Mouse (Mus musculus): ENCODE results near the gene Ep400.
"Not testable (repeated sequence)": the region's sequence is repeated elsewhere in the genome, so short reads cannot be mapped to it uniquely, and the experiment has no call there.

The Ep400 gene

GRCm38 (mm10) chr5:110779998-110780760 lies 9.7 kb upstream of the Ep400 start, which contains the start of gene Pus1:
Gene Pus1 (minus strand): TSS chr5:110780659.
- in situ Hi-C loops (cut with MseI, MboI) = no loop called here

- in situ Hi-C loops (cut with MseI, MboI) = no loop called here
Observed at GRCm38 (mm10) chr5:110779276-110779997, 8.9 kb upstream of the Ep400 start.

- in situ Hi-C loops (cut with MseI, MboI) = no loop called here
Observed at GRCm38 (mm10) chr5:110778263-110778662, 7.7 kb upstream of the Ep400 start.

- in situ Hi-C loops (cut with MseI, MboI) = no loop called here
Observed at GRCm38 (mm10) chr5:110776141-110776540, 5.6 kb upstream of the Ep400 start.

- in situ Hi-C loops (cut with MseI, MboI) = no loop called here
Observed at GRCm38 (mm10) chr5:110774511-110774910, 4.0 kb upstream of the Ep400 start.

- in situ Hi-C loops (cut with MseI, MboI) = not testable (repeated sequence)
Observed at GRCm38 (mm10) chr5:110772945-110773344, 2.4 kb upstream of the Ep400 start.

GRCm38 (mm10) chr5:110770031-110770445 lies 479 bp downstream of the Ep400 start:
- in situ Hi-C loops (cut with MseI, MboI) = no loop called here

GRCm38 (mm10) chr5:110769272-110769671 lies 1.2 kb downstream of the Ep400 start:
- in situ Hi-C loops (cut with MseI, MboI) = no loop called here

GRCm38 (mm10) chr5:110763890-110764289 lies 6.6 kb downstream of the Ep400 start:
- in situ Hi-C loops (cut with MseI, MboI) = no loop called here

- in situ Hi-C loops (cut with MseI, MboI) = no loop called here
Observed at GRCm38 (mm10) chr5:110745021-110745420, 25.5 kb downstream of the Ep400 start.

- in situ Hi-C loops (cut with MseI, MboI) = no loop called here
Observed at GRCm38 (mm10) chr5:110739496-110740275, 30.8 kb downstream of the Ep400 start.

GRCm38 (mm10) chr5:110735606-110736005 lies 34.9 kb downstream of the Ep400 start:
- in situ Hi-C loops (cut with MseI, MboI) = no loop called here

GRCm38 (mm10) chr5:110733231-110733823 lies 37.2 kb downstream of the Ep400 start:
- in situ Hi-C loops (cut with MseI, MboI) = no loop called here

GRCm38 (mm10) chr5:110731227-110731626 lies 39.3 kb downstream of the Ep400 start:
- in situ Hi-C loops (cut with MseI, MboI) = no loop called here

- in situ Hi-C loops (cut with MseI, MboI) = no loop called here
Observed at GRCm38 (mm10) chr5:110727850-110728249, 42.7 kb downstream of the Ep400 start.

GRCm38 (mm10) chr5:110723543-110723942 lies 47.0 kb downstream of the Ep400 start:
- in situ Hi-C loops (cut with MseI, MboI) = no loop called here

GRCm38 (mm10) chr5:110721463-110721862 lies 49.1 kb downstream of the Ep400 start:
- in situ Hi-C loops (cut with MseI, MboI) = not testable (repeated sequence)

- in situ Hi-C loops (cut with MseI, MboI) = no loop called here
Observed at GRCm38 (mm10) chr5:110711455-110711854, 59.1 kb downstream of the Ep400 start.

- in situ Hi-C loops (cut with MseI, MboI) = no loop called here
Observed at GRCm38 (mm10) chr5:110709256-110709655, 61.3 kb downstream of the Ep400 start.

GRCm38 (mm10) chr5:110704004-110704403 lies 66.5 kb downstream of the Ep400 start:
- in situ Hi-C loops (cut with MseI, MboI) = no loop called here

- in situ Hi-C loops (cut with MseI, MboI) = no loop called here
Observed at GRCm38 (mm10) chr5:110698617-110699016, 71.9 kb downstream of the Ep400 start.

GRCm38 (mm10) chr5:110682041-110682440 lies 88.5 kb downstream of the Ep400 start:
- in situ Hi-C loops (cut with MseI, MboI) = no loop called here
